Mouse (Mus musculus): ENCODE measurements at regions not wholly inside any gene's neighbourhood (a gene's known extent, or its start where the extent isn't known, plus 50 kb on each side); places are given as distances from the start of the nearest gene placed in this dataset.

DNA sequence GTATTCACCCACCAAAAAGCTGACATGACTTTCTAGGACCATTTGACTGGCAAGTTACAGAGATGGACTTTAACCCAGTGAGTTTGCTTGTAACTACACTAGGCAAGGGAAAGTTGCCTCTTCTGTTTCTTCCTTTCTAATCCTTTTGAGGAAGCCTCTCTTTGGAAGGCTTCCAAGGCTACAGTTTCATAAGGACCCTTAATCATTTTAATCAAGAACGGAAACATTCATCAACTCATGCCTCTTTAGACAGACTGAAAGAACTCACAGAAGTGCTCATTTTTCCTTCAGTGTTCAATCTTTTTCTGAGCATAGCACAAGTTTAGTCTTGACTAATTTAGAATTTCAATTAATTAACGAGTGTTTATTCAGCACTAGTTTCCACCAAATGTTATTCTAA, 84.2 kb downstream of the Ddx1 start:
- Histone ChIP-seq H3K9ac (no peak overlapping the region), H3K4me2 (replicated peaks) (no peak overlapping the region), H3K27me3 (no peaks in the 10 kb centered on the region), H3K4me3 (replicated peaks) (no peak overlapping the region), H3K4me1 (no peaks in the 10 kb centered on the region), H3K27ac (replicated peaks) (no peak overlapping the region), H3K9me3 (replicated peaks) (no peaks in the 10 kb centered on the region), H3K36me3 (no peaks in the 10 kb centered on the region)
- ATAC-seq (ENCODE audit: insufficient number of reproducible peaks, low FRiP score, low TSS enrichment, low read depth): no peak
- WGBS: 50% methylated on average over 2 of the region's 2 CpGs

DNA sequence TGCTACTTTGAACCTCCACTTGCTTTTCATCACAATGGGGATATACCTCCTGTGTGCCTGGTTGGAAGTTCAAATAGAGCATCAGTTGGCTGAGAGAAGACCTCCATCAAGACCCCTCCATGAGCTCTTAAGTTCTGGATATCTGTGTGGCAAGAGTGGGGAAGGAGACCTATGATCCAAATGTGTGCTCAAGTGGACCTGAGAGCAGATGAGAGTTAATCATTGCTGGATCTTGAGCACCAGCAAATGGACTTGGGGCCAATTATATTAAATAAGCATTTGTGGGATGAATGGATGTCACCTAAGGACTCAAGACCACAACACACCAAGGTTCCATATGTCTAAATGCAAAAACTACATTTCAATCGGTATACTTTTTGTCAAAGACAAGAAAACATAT, 88.0 kb downstream of the Ddx1 start:
- Histone ChIP-seq H3K9me3 (replicated peaks) (no peaks in the 10 kb centered on the region), H3K4me1 (peaks cover 7% of the 10 kb centered on the region), H3K27me3 (no peaks in the 10 kb centered on the region), H3K4me3 (replicated peaks) (no peak overlapping the region), H3K36me3 (no peaks in the 10 kb centered on the region), H3K4me2 (replicated peaks) (no peak overlapping the region), H3K9ac (no peak overlapping the region), H3K27ac (replicated peaks) (no peak overlapping the region)
- no peak for ATAC-seq (ENCODE audit: insufficient number of reproducible peaks, low FRiP score, low TSS enrichment, low read depth)
- 83% methylated on average over 1 of the region's 1 CpGs for WGBS

DNA sequence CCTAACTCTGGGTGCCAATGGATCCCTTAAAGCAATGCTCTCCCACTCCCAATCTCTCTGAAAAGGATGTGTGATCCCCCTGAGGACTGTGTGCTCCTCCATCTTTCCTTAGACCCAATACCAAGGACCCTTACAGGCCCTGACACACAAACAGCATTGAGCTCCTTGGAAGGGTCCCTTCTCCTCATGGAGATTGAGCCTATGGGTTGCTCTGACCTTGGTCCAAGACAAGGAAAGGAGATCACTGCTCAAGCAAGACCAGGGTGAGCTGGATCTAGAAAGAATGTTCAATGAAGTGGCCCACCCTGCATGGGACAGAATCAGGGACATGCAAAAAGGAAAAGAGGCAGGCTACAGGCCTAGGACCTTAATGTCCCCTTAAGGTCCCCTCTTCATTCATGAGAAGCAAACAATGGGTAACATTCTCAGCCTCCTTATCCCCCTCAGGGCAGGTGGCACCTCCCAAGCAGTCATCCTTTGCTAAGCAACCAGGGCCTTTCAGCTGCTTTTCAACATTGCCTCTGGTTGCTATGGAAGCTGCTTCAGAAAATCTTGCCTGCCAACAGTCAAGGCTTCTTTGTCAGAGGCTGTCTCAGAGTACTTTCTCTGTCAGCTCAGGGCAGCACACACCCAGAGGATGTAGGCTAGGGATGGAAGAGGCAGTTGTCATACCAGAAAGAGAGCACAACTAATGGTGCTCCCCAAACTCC, 89.5 kb downstream of the Ddx1 start:
- H3K4me2 ChIP-seq (replicated peaks): no peak overlapping the region
- peaks cover 7% of the 10 kb centered on the region for H3K4me1 ChIP-seq
- H3K36me3 ChIP-seq: no peaks in the 10 kb centered on the region
- H3K27ac ChIP-seq (replicated peaks): no peak overlapping the region
- H3K27me3 ChIP-seq: no peaks in the 10 kb centered on the region
- no peak for ATAC-seq (ENCODE audit: insufficient number of reproducible peaks, low FRiP score, low TSS enrichment, low read depth)
- no peak overlapping the region for H3K9ac ChIP-seq
- no peak overlapping the region for H3K4me3 ChIP-seq (replicated peaks)
- no peaks in the 10 kb centered on the region for H3K9me3 ChIP-seq (replicated peaks)

DNA sequence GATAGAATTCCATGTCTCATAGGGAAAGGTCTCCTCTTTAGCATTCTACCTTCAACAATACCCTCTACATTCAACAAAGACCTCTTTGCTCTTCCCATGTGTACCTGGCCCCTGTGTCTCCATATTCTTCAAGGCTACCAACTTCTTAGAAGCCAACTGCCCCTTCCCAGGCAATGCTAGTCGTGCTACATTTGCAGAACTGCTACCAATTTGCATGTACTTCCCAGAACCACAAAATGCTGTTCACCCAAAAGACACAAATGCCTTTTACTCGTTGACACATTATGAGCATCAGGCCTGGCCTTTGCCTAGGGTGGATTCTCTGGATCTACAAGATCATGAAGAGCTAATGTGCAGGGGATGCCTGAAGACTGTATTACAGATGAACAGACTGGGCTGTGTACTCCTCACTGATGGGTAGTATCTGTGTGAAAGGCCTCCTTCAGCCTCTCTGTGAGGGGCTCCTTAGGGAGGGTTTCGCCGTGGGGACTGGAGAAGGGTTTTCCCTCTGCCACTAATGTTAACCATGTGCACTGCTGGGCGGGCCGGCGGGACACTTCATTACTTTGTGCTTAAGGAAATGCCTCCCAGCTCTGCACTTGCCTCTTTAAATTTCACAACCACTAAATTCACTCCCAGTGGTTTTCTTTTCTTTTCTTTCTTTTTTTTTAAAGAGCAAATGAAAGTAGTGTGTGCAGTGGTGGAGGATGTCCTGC, 91.2 kb downstream of the Ddx1 start:
- Histone ChIP-seq H3K4me2 (replicated peaks) (no peak overlapping the region), H3K9ac (no peak overlapping the region), H3K4me3 (replicated peaks) (no peak overlapping the region), H3K9me3 (replicated peaks) (no peaks in the 10 kb centered on the region), H3K27me3 (no peaks in the 10 kb centered on the region), H3K4me1 (peaks cover 7% of the 10 kb centered on the region), H3K27ac (replicated peaks) (no peak overlapping the region), H3K36me3 (no peaks in the 10 kb centered on the region)
- 29% methylated on average over 7 of the region's 7 CpGs for WGBS
- ATAC-seq (ENCODE audit: insufficient number of reproducible peaks, low FRiP score, low TSS enrichment, low read depth): peak; percentile 34; the same call in 1 of the 2 replicates

DNA sequence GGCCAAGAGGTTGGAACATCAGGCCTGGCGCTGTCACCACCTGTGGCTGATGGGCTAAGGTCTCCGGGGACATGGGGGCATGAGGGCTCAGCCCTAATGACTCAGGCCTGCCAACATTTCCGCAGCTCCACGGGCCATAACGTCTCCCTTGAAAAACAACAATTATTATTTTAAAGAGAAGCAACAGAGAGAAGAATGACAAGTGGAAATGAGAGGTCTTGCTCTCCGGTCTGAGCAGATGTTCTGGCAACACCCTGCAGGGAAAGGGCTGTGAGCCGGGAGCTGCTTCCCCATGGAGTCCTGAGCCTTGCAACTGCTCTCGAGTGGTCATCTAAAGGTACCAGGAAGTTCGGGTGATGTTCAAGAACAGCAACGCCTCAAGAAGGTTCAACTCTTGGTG, 91.9 kb downstream of the Ddx1 start:
- H3K36me3 ChIP-seq: no peaks in the 10 kb centered on the region
- no peaks in the 10 kb centered on the region for H3K27me3 ChIP-seq
- ATAC-seq (ENCODE audit: insufficient number of reproducible peaks, low FRiP score, low TSS enrichment, low read depth): no peak
- no peaks in the 10 kb centered on the region for H3K9me3 ChIP-seq (replicated peaks)
- WGBS: 67% methylated on average over 10 of the region's 10 CpGs
- no peak overlapping the region for H3K27ac ChIP-seq (replicated peaks)
- H3K9ac ChIP-seq: no peak overlapping the region
- H3K4me2 ChIP-seq (replicated peaks): no peak overlapping the region
- H3K4me3 ChIP-seq (replicated peaks): no peak overlapping the region
- H3K4me1 ChIP-seq: peaks cover 7% of the 10 kb centered on the region

DNA sequence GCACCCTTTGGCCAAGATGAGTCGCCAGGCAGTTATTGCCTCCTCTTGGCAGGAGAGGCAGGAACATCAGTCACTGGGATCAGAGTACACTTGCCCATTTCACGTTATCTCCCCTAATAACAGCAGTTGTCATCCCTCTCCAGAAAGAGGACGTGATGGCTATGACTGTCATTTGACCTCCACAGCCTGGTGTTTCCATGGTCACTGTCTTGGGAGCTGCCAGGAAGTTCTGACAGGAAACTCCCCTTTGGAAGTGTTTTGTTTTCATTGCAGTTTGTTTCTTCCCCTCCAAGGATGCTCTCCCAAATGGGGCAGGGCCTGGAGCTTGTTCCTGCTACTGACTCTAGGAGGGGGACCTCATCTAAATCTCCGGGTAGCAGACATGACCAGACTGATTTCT, 98.3 kb downstream of the Ddx1 start:
- H3K36me3 ChIP-seq: no peaks in the 10 kb centered on the region
- H3K4me3 ChIP-seq (replicated peaks): no peak overlapping the region
- 58% methylated on average over 4 of the region's 4 CpGs for WGBS
- peaks cover 3% of the 10 kb centered on the region; the same call in 1 of the 2 replicates for H3K4me1 ChIP-seq
- no peaks in the 10 kb centered on the region for H3K9me3 ChIP-seq (replicated peaks)
- no peak overlapping the region for H3K27ac ChIP-seq (replicated peaks)
- no peak overlapping the region for H3K9ac ChIP-seq
- no peak for ATAC-seq (ENCODE audit: insufficient number of reproducible peaks, low FRiP score, low TSS enrichment, low read depth)
- no peak overlapping the region for H3K4me2 ChIP-seq (replicated peaks)
- H3K27me3 ChIP-seq: no peaks in the 10 kb centered on the region

DNA sequence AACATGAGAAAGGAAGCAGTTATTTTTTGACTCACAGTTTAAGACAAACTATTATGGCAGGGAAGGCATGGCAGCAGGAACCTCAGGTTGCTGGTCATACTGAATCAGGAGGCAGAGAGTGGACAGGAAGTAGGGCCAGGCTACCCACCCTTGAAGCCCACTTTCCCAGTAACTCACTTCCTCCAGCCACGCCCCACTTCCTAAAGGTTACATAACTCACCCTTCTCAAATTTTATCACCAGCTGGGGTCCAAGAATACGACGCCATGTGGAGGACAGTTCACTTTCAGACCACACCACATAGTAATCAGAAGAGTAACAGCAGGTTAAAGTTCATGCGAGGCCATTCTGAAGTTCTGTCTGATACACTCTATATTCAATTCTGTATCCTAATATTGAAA, 101.8 kb downstream of the Ddx1 start:
- Histone ChIP-seq H3K27ac (replicated peaks) (no peak overlapping the region), H3K36me3 (no peaks in the 10 kb centered on the region), H3K9ac (no peak overlapping the region), H3K4me2 (replicated peaks) (no peak overlapping the region), H3K9me3 (replicated peaks) (no peaks in the 10 kb centered on the region), H3K4me3 (replicated peaks) (no peak overlapping the region), H3K4me1 (peaks cover 13% of the 10 kb centered on the region), H3K27me3 (no peaks in the 10 kb centered on the region)
- 86% methylated on average over 4 of the region's 4 CpGs for WGBS
- no peak for ATAC-seq (ENCODE audit: insufficient number of reproducible peaks, low FRiP score, low TSS enrichment, low read depth)

DNA sequence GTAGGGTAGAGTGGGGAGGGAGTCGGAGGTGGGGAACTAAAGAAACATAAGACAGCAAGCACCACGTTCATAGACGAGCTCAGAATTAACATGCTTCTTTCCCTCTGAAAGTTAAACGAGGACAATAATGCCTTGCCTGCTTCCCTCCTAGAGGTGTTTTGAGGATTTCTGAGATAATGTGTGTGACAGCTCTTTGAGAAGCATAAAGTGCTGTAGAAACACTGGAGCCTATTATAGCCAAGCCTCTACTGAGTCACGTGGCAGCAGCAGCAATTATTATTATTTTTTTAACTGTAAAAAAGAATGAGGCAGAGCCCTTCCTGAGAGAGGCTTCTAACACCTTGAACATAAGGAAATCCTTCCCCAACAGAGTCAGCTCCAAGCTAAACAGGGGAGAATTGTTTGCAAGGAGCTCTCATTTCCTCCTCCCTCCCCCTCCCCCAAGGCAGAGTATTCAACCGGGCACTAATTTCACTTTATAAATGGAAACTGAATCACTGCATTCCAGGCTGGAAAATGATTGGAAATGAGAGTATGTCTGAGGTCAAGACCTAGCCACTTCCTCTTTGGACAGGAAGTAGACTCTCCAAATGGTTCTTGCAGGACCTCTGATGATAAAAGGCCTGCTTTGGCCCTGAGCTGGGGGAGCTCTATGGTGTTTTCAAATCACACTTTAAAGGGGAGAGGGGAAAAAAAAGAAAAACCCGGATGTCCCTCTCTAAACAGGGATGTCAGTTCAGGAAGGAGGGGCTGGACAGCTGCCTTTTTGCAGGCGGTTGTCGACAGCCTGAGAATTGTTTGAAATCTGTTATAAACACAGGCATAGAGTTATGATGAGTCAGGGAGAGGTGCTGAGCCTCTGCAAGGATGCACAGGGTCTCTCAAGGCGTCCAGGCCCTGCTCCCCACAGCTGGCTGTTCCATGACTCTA, 103.6 kb downstream of the Ddx1 start:
- ATAC-seq (ENCODE audit: insufficient number of reproducible peaks, low FRiP score, low TSS enrichment, low read depth): peak; percentile 39; the same call in 1 of the 2 replicates
- H3K27me3 ChIP-seq: no peaks in the 10 kb centered on the region
- no peak overlapping the region for H3K4me3 ChIP-seq (replicated peaks)
- H3K27ac ChIP-seq (replicated peaks): 0 out of 2 replicates have a peak overlapping the region, but pooled peaks have one; percentile 11
- H3K4me2 ChIP-seq (replicated peaks): no peak overlapping the region
- H3K9ac ChIP-seq: no peak overlapping the region
- H3K4me1 ChIP-seq: peaks cover 13% of the 10 kb centered on the region
- WGBS: 28% methylated on average over 10 of the region's 10 CpGs
- no peaks in the 10 kb centered on the region for H3K36me3 ChIP-seq
- no peaks in the 10 kb centered on the region for H3K9me3 ChIP-seq (replicated peaks)

DNA sequence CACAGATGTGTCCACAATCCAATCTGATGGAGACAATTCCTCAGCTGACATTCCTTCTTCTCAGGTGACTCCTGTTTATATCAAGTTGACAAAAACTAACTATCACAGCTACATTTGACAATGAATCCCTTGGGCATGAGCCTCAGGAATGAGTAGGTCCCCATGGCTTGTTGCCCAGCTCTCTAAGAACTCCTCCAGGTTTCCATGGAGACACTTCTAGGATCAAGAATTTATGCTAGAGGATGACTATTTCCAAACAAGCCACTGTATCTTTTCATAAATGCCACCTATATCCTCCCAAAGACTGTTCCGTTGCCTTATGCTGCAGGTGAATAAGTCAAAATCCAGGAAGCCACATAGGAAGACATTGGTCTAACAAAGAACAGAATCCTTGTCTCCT, 104.3 kb downstream of the Ddx1 start:
- ATAC-seq (ENCODE audit: insufficient number of reproducible peaks, low FRiP score, low TSS enrichment, low read depth): no peak
- Histone ChIP-seq H3K27me3 (no peaks in the 10 kb centered on the region), H3K4me1 (peaks cover 13% of the 10 kb centered on the region), H3K36me3 (no peaks in the 10 kb centered on the region), H3K27ac (replicated peaks) (no peak overlapping the region), H3K9ac (no peak overlapping the region), H3K4me2 (replicated peaks) (no peak overlapping the region), H3K4me3 (replicated peaks) (no peak overlapping the region), H3K9me3 (replicated peaks) (no peaks in the 10 kb centered on the region)
- WGBS: 81% methylated on average over 1 of the region's 1 CpGs

DNA sequence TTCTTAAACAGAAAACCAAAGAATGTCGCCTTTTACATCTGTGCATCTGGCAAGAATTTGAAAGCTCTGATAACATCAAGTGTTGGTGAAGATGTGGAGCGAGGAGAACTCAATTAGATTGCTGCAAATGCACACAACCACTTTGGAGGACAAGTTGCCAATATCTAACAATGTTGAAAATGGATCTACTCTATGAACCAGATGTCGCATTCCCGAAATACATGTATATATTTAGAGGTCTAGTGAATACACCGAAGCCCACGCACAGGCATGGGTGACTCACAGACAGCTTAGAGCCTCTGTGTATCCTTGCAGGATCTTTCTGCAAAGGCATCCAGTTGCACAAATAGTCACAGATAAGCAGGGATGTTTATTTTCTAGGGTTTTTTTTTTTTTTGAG, 108.4 kb downstream of the Ddx1 start:
- H3K9ac ChIP-seq: no peak overlapping the region
- 62% methylated on average over 6 of the region's 6 CpGs for WGBS
- no peak overlapping the region for H3K27ac ChIP-seq (replicated peaks)
- no peaks in the 10 kb centered on the region for H3K27me3 ChIP-seq
- H3K4me2 ChIP-seq (replicated peaks): no peak overlapping the region
- no peak overlapping the region for H3K4me3 ChIP-seq (replicated peaks)
- H3K9me3 ChIP-seq (replicated peaks): no peaks in the 10 kb centered on the region
- H3K4me1 ChIP-seq: peaks cover 10% of the 10 kb centered on the region
- no peak for ATAC-seq (ENCODE audit: insufficient number of reproducible peaks, low FRiP score, low TSS enrichment, low read depth)
- H3K36me3 ChIP-seq: no peaks in the 10 kb centered on the region

DNA sequence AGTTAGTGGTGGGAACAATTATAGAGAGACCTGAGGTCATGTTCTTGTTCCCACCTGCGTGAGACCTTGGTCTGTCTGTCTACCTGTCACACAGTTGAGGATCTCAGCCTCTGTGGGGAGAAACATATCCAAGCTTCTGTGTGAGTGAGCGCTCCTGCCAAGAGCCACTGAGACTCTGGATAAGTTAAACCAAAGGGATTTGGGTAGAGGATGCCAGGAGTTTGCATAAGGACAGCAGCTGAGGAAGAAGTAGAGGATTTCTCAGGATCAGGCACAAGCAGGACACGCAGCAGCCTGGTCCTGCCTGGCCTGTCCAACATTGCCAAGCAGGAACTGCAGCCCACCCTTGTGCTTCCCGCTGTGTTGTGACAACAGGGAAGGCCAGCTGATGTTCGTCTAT, 109.8 kb downstream of the Ddx1 start:
- Histone ChIP-seq H3K4me3 (replicated peaks) (no peak overlapping the region), H3K27me3 (no peaks in the 10 kb centered on the region), H3K4me1 (no peaks in the 10 kb centered on the region), H3K27ac (replicated peaks) (no peak overlapping the region), H3K9me3 (replicated peaks) (no peaks in the 10 kb centered on the region), H3K36me3 (no peaks in the 10 kb centered on the region), H3K9ac (no peak overlapping the region), H3K4me2 (replicated peaks) (no peak overlapping the region)
- no peak for ATAC-seq (ENCODE audit: insufficient number of reproducible peaks, low FRiP score, low TSS enrichment, low read depth)
- WGBS: 64% methylated on average over 5 of the region's 5 CpGs
